ENCODE assay signal across 24 mouse cellular contexts in the genomic region with DNA sequence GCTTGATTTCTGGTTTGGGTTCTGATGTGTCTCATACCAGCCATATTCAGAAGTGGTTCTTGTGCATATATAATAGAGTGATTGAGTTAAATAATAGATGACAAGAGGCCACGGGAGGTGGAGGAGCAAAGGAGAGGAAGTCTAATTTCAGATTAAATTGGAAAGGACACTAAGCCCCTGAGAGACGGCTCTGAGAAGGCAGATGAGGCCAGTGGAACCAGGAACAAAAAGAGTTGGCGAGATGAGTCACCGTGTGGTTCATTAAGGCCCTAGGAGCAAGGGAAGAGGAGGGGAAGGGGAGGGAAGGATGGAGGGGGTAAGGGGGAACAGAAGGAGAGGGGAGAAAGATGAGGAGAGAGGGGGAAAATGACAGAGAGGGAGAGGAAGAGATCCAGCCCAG. TPM values are rescaled to one million over a fixed set of nuclear protein-coding genes. Genes with fewer than 3 reads are reported as not detected.
DNase-seq lines count a peak whose midpoint lies in the region; ATAC-seq and TF ChIP-seq lines count a peak whose summit lies in the region.
"Had no signal": no experiment of that assay in that cellular context is flagged by ENCODE, and none has a peak within 500 bp of the region (broad histone marks: within the 10 kb centered on the region; RNA-seq: fewer than 3 reads in every experiment).

No protein-coding gene starts in this region.

- no peaks in the 10 kb centered on the region for H3K27me3 ChIP-seq in heart, embryonic 11.5 days (ENCODE audit: control insufficient read depth, insufficient read depth, low read length)
- H3K27me3 ChIP-seq in midbrain, embryonic 14.5 days (ENCODE audit: control insufficient read depth, insufficient read depth, low read length), result no peaks in the 10 kb centered on the region
- no peaks in the 10 kb centered on the region for H3K27me3 ChIP-seq in midbrain, postnatal 0 days (ENCODE audit: insufficient read depth, low read length)
- H3K27me3 ChIP-seq: forebrain, embryonic 15.5 days; hindbrain, embryonic 12.5 days; hindbrain, embryonic 15.5 days had no signal

- H3K27ac ChIP-seq in heart, embryonic 11.5 days (ENCODE audit: low read depth, low read length), result no peak overlapping the region
- no peak overlapping the region for H3K27ac ChIP-seq in midbrain, embryonic 14.5 days (replicated peaks; ENCODE audit: low read depth, low read length)
- no peak overlapping the region for H3K27ac ChIP-seq in midbrain, postnatal 0 days (ENCODE audit: low read depth, low read length)
- H3K27ac ChIP-seq: forebrain, embryonic 12.5 days; forebrain, embryonic 15.5 days; heart, adult 2 months; heart, embryonic 10.5 days; hindbrain, embryonic 12.5 days; hindbrain, embryonic 15.5 days had no signal

- 66% methylated on average over 4 of the region's 4 CpGs for WGBS in heart, embryonic 11.5 days (ENCODE audit: insufficient replicate concordance)
- 11% methylated on average over 4 of the region's 4 CpGs for WGBS in midbrain, embryonic 14.5 days
- whole genome bisulfite sequencing in midbrain, postnatal 0 days, result 23% methylated on average over 4 of the region's 4 CpGs

- H3K4me3 ChIP-seq in heart, embryonic 11.5 days (ENCODE audit: low read depth, low read length), result no peak overlapping the region
- H3K4me3 ChIP-seq in midbrain, embryonic 14.5 days (replicated peaks; ENCODE audit: low read depth, low read length), result no peak overlapping the region
- H3K4me3 ChIP-seq in midbrain, postnatal 0 days (ENCODE audit: low read depth, low read length), result no peak overlapping the region
- H3K4me3 ChIP-seq: forebrain, embryonic 12.5 days; forebrain, embryonic 15.5 days; heart, adult 2 months; heart, embryonic 10.5 days; hindbrain, embryonic 12.5 days; hindbrain, embryonic 15.5 days had no signal

- H3K4me1 ChIP-seq in heart, embryonic 11.5 days (ENCODE audit: control insufficient read depth, insufficient read depth, low read length), result peaks cover 8% of the 10 kb centered on the region
- H3K4me1 ChIP-seq in midbrain, embryonic 14.5 days (ENCODE audit: control insufficient read depth, insufficient read depth, low read length), result peaks cover 19% of the 10 kb centered on the region; the same call in 1 of the 2 replicates
- no peaks in the 10 kb centered on the region; the same call in 1 of the 2 replicates for H3K4me1 ChIP-seq in midbrain, postnatal 0 days (ENCODE audit: insufficient read depth, low read length)

- peak; percentile 19 for DNase-seq in heart, adult 11 months
- peak; percentile 51 for DNase-seq in midbrain, embryonic 14.5 days
- no peak for DNase-seq in midbrain, postnatal 0 days (ENCODE audit: low spot score)
- DNase-seq in retina, embryonic 14.5 days (ENCODE audit: low spot score), result peak; percentile 66
- no peak for DNase-seq in embryo, embryonic 11 days
- DNase-seq in cerebellum, postnatal 4 days (ENCODE audit: low spot score in 2 of 2), result no peak
- DNase-seq: adrenal gland, adult 8-10 months; adrenal gland, postnatal 25 days; B cell, adult 2 months; cerebellum, adult 11 months; cerebellum, adult 2 months; cerebellum, adult 9-11 months; cerebellum, postnatal 25 days; gastrocnemius, postnatal 25 days; heart, adult 2 months had no signal

- no peak for TF ChIP-seq CTCF in midbrain, postnatal 0 days (IDR thresholded peaks at IDR 0.05)

- ATAC-seq in heart, embryonic 11.5 days (replicated peaks; ENCODE audit: insufficient number of reproducible peaks, low FRiP score, low TSS enrichment), result no peak
- no peak; the same call in 1 of the 2 replicates for ATAC-seq in midbrain, embryonic 14.5 days (ENCODE audit: low FRiP score, low TSS enrichment)
- no peak for ATAC-seq in midbrain, postnatal 0 days (ENCODE audit: low FRiP score)
- ATAC-seq: activated CD4-positive, CD25-positive, alpha-beta regulatory T cell, adult 4 months; forebrain, embryonic 15.5 days had no signal

- H3K4me2 ChIP-seq in heart, embryonic 11.5 days, result no peak overlapping the region
- H3K4me2 ChIP-seq in midbrain, embryonic 14.5 days (ENCODE audit: low read length), result no peak overlapping the region
- no peak overlapping the region for H3K4me2 ChIP-seq in midbrain, postnatal 0 days (ENCODE audit: low read depth, low read length, poor library complexity, severe bottlenecking)
- H3K4me2 ChIP-seq: forebrain, embryonic 12.5 days; forebrain, embryonic 15.5 days; hindbrain, embryonic 12.5 days; hindbrain, embryonic 15.5 days had no signal

- H3K9ac ChIP-seq in heart, embryonic 11.5 days (ENCODE audit: low read depth, low read length), result no peak overlapping the region
- no peak overlapping the region for H3K9ac ChIP-seq in midbrain, embryonic 14.5 days (replicated peaks; ENCODE audit: low read length)
- H3K9ac ChIP-seq in midbrain, postnatal 0 days (replicated peaks; ENCODE audit: low read length, poor library complexity, severe bottlenecking), result no peak overlapping the region
- H3K9ac ChIP-seq: forebrain, embryonic 12.5 days; forebrain, embryonic 15.5 days; hindbrain, embryonic 12.5 days; hindbrain, embryonic 15.5 days had no signal

- no peaks in the 10 kb centered on the region for H3K36me3 ChIP-seq in heart, embryonic 11.5 days (ENCODE audit: control insufficient read depth, insufficient read depth, low read length)
- H3K36me3 ChIP-seq in midbrain, embryonic 14.5 days (ENCODE audit: control insufficient read depth, insufficient read depth, low read length), result no peaks in the 10 kb centered on the region
- no peaks in the 10 kb centered on the region for H3K36me3 ChIP-seq in midbrain, postnatal 0 days (ENCODE audit: insufficient read depth, low read length)
- H3K36me3 ChIP-seq: forebrain, embryonic 12.5 days; forebrain, embryonic 15.5 days; heart, embryonic 10.5 days; hindbrain, embryonic 12.5 days; hindbrain, embryonic 15.5 days had no signal

- H3K9me3 ChIP-seq in heart, embryonic 11.5 days (replicated peaks; ENCODE audit: control insufficient read depth, low read length), result no peaks in the 10 kb centered on the region
- H3K9me3 ChIP-seq in midbrain, embryonic 14.5 days (ENCODE audit: control insufficient read depth, low read length), result no peaks in the 10 kb centered on the region
- no peaks in the 10 kb centered on the region for H3K9me3 ChIP-seq in midbrain, postnatal 0 days (ENCODE audit: low read length)
- H3K9me3 ChIP-seq: forebrain, embryonic 12.5 days; forebrain, embryonic 15.5 days; heart, embryonic 10.5 days; hindbrain, embryonic 12.5 days; hindbrain, embryonic 15.5 days had no signal

RNA-seq across cellular contexts. Expression of a gene that starts 52.3 kb away (rescaled TPM):
- polyA plus RNA-seq in heart, embryonic 11.5 days (2014; fragmentation: Nextera tagmentation; extraction: Ambion mirVana), result 0.17 and 0.23 TPM in 2 replicates
- 0.22 and 0.53 TPM in 2 replicates for polyA plus RNA-seq in midbrain, embryonic 14.5 days (2014; fragmentation: Nextera tagmentation; extraction: Ambion mirVana)
- 0.19 and 0.49 TPM in 2 replicates for total RNA-seq in midbrain, postnatal 0 days (2014; rRNA removed)
- polyA plus RNA-seq in midbrain, postnatal 0 days (2015; fragmentation: Nextera tagmentation; extraction: Ambion mirVana), result 0.06 and 0.32 TPM in 2 replicates
- total RNA-seq: adrenal gland, adult 8-10 months; adrenal gland, postnatal 25 days; gastrocnemius, adult 8-10 months; gastrocnemius, postnatal 25 days had no signal
- polyA plus RNA-seq: heart, postnatal 0 days; hindbrain, embryonic 15.5 days had no signal

RNA-seq across cellular contexts. Expression of a gene that starts 55.7 kb away (rescaled TPM):
- polyA plus RNA-seq in heart, embryonic 11.5 days (2014; fragmentation: Nextera tagmentation; extraction: Ambion mirVana), result 2.1 TPM in 2 replicates
- polyA plus RNA-seq in midbrain, embryonic 14.5 days (2014; fragmentation: Nextera tagmentation; extraction: Ambion mirVana), result 2.5 and 4.6 TPM in 2 replicates
- total RNA-seq in midbrain, postnatal 0 days (2014; rRNA removed), result 0.22 and 0.85 TPM in 2 replicates
- polyA plus RNA-seq in midbrain, postnatal 0 days (2015; fragmentation: Nextera tagmentation; extraction: Ambion mirVana), result 0.74 and 1.4 TPM in 2 replicates
- total RNA-seq: adrenal gland, postnatal 25 days; gastrocnemius, adult 8-10 months; gastrocnemius, postnatal 25 days had no signal

Comparison
In these comparisons a context has a peak if more than half of its experiments do, and no peak if none do; other contexts are left out.
1. DNase-seq: peak in heart, adult 11 months (single experiment), midbrain, embryonic 14.5 days (single experiment) and retina, embryonic 14.5 days (single experiment); none in midbrain, postnatal 0 days (single experiment), embryo, embryonic 11 days (single experiment) and cerebellum, postnatal 4 days (0 of 2).